Mouse (Mus musculus) MEL (cell line): Measurements from ENCODE around the gene Siva1. TPM values are rescaled to one million over a fixed set of nuclear protein-coding genes. Genes with fewer than 3 reads are reported as not detected.

Experiments used
- DNase-seq: peaks from one replicate; pipeline ENCODE4 v3.0.0; 2011; ENCODE audit warnings: low read depth, low spot score
- H3K27ac ChIP-seq: 2 replicates; pipeline ENCODE4 v1.5.1; 2012; ENCODE audit warnings: low read depth, mild to moderate bottlenecking, control low read depth, low read length, moderate library complexity; ENCODE audit not compliant: control insufficient read depth
- H3K27me3 ChIP-seq, 2 experiments: fragments of 150-350 bp in 1 of 2; sonication (generic) in 1 of 2; 2 replicates each; pipeline ENCODE4 v1.6.1; 2012; ENCODE audit warnings: low read length in 2 of 2, mild to moderate bottlenecking in 2 of 2, improper control_type of control experiment in 1 of 2, moderate library complexity in 1 of 2; ENCODE audit not compliant: insufficient read depth in 2 of 2, control insufficient read depth in 1 of 2
- H3K36me3 ChIP-seq, 2 experiments: 2 replicates each; pipeline ENCODE4 v1.6.1; 2012 to 2014; ENCODE audit warnings: low read length in 2 of 2, improper control_type of control experiment in 1 of 2, inconsistent platforms in 1 of 2, mild to moderate bottlenecking in 1 of 2; ENCODE audit not compliant: insufficient read depth in 2 of 2, control insufficient read depth in 1 of 2
- H3K4me1 ChIP-seq, 2 experiments: fragments of 150-350 bp in 1 of 2; sonication (generic) in 1 of 2; 2 replicates each; pipeline ENCODE4 v1.6.1; 2012; ENCODE audit warnings: low read length in 2 of 2, improper control_type of control experiment in 1 of 2, mild to moderate bottlenecking in 1 of 2; ENCODE audit not compliant: insufficient read depth in 2 of 2, control insufficient read depth in 1 of 2
- H3K4me3 ChIP-seq, 2 experiments: fragments of 150-350 bp in 1 of 2; sonication (generic) in 1 of 2; 2 replicates each; pipeline ENCODE4 v1.5.1; 2012; ENCODE audit warnings: low read depth in 2 of 2, low read length in 2 of 2, mild to moderate bottlenecking in 2 of 2, moderate library complexity in 2 of 2, control low read depth in 1 of 2, improper control_type of control experiment in 1 of 2; ENCODE audit not compliant: control insufficient read depth in 1 of 2, insufficient read depth in 1 of 2
- H3K79me2 ChIP-seq: 2 replicates; pipeline ENCODE4 v1.6.1; 2012; ENCODE audit warnings: mild to moderate bottlenecking, low read length, moderate library complexity; ENCODE audit not compliant: control insufficient read depth, poor library complexity, insufficient read depth
- H3K9ac ChIP-seq: 2 replicates; pipeline ENCODE4 v1.6.1; 2012; ENCODE audit warnings: low read depth, mild to moderate bottlenecking, control low read depth, low read length, moderate library complexity; ENCODE audit not compliant: control insufficient read depth, poor library complexity, severe bottlenecking
- H3K9me3 ChIP-seq: fragments of 150-350 bp; sonication (generic); replicated peaks from 2 replicates; pipeline ENCODE4 v1.6.1; 2012; ENCODE audit warnings: mild to moderate bottlenecking, low read length, improper control_type of control experiment, moderate library complexity; ENCODE audit not compliant: insufficient read depth
- CHD1 ChIP-seq: IDR thresholded peaks from 2 replicates; pipeline ENCODE4 v1.6.1; 2012; ENCODE audit warnings: low read depth, mild to moderate bottlenecking, inconsistent platforms, low read length, improper control_type of control experiment
- CHD2 ChIP-seq: IDR thresholded peaks from 2 replicates; pipeline ENCODE4 v1.6.1; 2011; ENCODE audit warnings: low read length, improper control_type of control experiment
- CTCF ChIP-seq, 3 experiments: IDR thresholded peaks in 2 of 3; conservative IDR thresholded peaks in 1 of 3; 2 replicates each; pipeline ENCODE4 v1.5.1; 2011 to 2012; ENCODE audit warnings: low read length in 3 of 3, low read depth in 2 of 3, mild to moderate bottlenecking in 2 of 3, improper control_type of control experiment in 1 of 3, inconsistent platforms in 1 of 3, mixed read lengths in 1 of 3, moderate library complexity in 1 of 3; ENCODE audit not compliant: control insufficient read depth in 1 of 3, insufficient read depth in 1 of 3, poor library complexity in 1 of 3, severe bottlenecking in 1 of 3
- GABPA ChIP-seq: IDR thresholded peaks from 2 replicates; pipeline ENCODE4 v1.6.1; 2012; ENCODE audit warnings: low read depth, mild to moderate bottlenecking, inconsistent platforms, low read length, improper control_type of control experiment, moderate library complexity
- GATA1 ChIP-seq: IDR thresholded peaks from 2 replicates; pipeline ENCODE4 v1.6.1; 2011; ENCODE audit warnings: low read depth, low read length, improper control_type of control experiment
- JUND ChIP-seq: IDR thresholded peaks from 2 replicates; pipeline ENCODE4 v1.6.1; 2011; ENCODE audit warnings: low read depth, mild to moderate bottlenecking, improper control_type of control experiment, low read length
- MAFK ChIP-seq: IDR thresholded peaks from 2 replicates; pipeline ENCODE4 v1.6.1; 2011; ENCODE audit warnings: low read depth, mild to moderate bottlenecking, low read length, improper control_type of control experiment, borderline replicate concordance
- MAX ChIP-seq: IDR thresholded peaks from 2 replicates; pipeline ENCODE4 v1.6.1; 2011; ENCODE audit warnings: low read length, improper control_type of control experiment
- MXI1 ChIP-seq: IDR thresholded peaks from 2 replicates; pipeline ENCODE4 v1.6.1; 2011; ENCODE audit warnings: mild to moderate bottlenecking, low read depth, low read length, improper control_type of control experiment
- MYC ChIP-seq: IDR thresholded peaks from 2 replicates; pipeline ENCODE4 v1.6.1; 2011; ENCODE audit warnings: low read depth, mild to moderate bottlenecking, low read length, improper control_type of control experiment, moderate library complexity
- POLR2A ChIP-seq, 2 experiments: IDR thresholded peaks; 2 replicates each; pipeline ENCODE4 v1.6.1; 2011 to 2012; ENCODE audit warnings: low read length in 2 of 2, mild to moderate bottlenecking in 2 of 2, control low read depth in 1 of 2, improper control_type of control experiment in 1 of 2, low read depth in 1 of 2, moderate library complexity in 1 of 2; ENCODE audit not compliant: control insufficient read depth in 1 of 2, insufficient read depth in 1 of 2, poor library complexity in 1 of 2
- POLR2AphosphoS2 ChIP-seq: IDR thresholded peaks from 2 replicates; pipeline ENCODE4 v1.6.1; 2011; ENCODE audit warnings: low read length, improper control_type of control experiment
- RCOR1 ChIP-seq: IDR thresholded peaks from 2 replicates; pipeline ENCODE4 v1.6.1; 2012; ENCODE audit warnings: low read depth, mild to moderate bottlenecking, inconsistent platforms, low read length, improper control_type of control experiment
- TCF12 ChIP-seq: IDR thresholded peaks from 2 replicates; pipeline ENCODE4 v1.6.1; 2014; ENCODE audit warnings: low read depth, mild to moderate bottlenecking, inconsistent platforms, low read length, improper control_type of control experiment, moderate library complexity
- UBTF ChIP-seq: IDR thresholded peaks from 2 replicates; pipeline ENCODE4 v1.6.1; 2012; ENCODE audit warnings: low read depth, mild to moderate bottlenecking, inconsistent platforms, low read length, improper control_type of control experiment, moderate library complexity, borderline replicate concordance; ENCODE audit not compliant: insufficient read depth
- USF1 ChIP-seq: IDR thresholded peaks from 2 replicates; pipeline ENCODE4 v1.6.1; 2014; ENCODE audit warnings: low read depth, mild to moderate bottlenecking, inconsistent platforms, low read length, improper control_type of control experiment, moderate library complexity
- USF2 ChIP-seq, 2 experiments: IDR thresholded peaks; 2 replicates each; pipeline ENCODE4 v1.6.1; 2011 to 2012; ENCODE audit warnings: improper control_type of control experiment in 2 of 2, low read length in 2 of 2, borderline replicate concordance in 1 of 2, inconsistent platforms in 1 of 2, low read depth in 1 of 2, mild to moderate bottlenecking in 1 of 2; ENCODE audit not compliant: insufficient read depth in 1 of 2
- ZMIZ1 ChIP-seq: IDR thresholded peaks from 2 replicates; pipeline ENCODE4 v1.6.1; 2012; ENCODE audit warnings: low read depth, mild to moderate bottlenecking, inconsistent platforms, low read length, improper control_type of control experiment, moderate library complexity
- polyA plus RNA-seq, 2 experiments: library from polyadenylated mRNA; stranded (reverse) in 1 of 2; unstranded in 1 of 2; fragments of >175 nt in 1 of 2; fragments of >200 nt in 1 of 2; gene quantifications; 2 replicates each; pipeline versions ENCODE4 v1.2.1 to v1.2.4; 2012; ENCODE audit warnings: low replicate concordance in 2 of 2, low read depth in 1 of 2; ENCODE audit not compliant: insufficient read length in 2 of 2, insufficient read depth in 1 of 2, missing spikeins in 1 of 2
- total RNA-seq: library from RNA; depleted of rRNA; stranded (reverse); fragments of 300-350 nt; gene quantifications from 2 replicates; pipeline ENCODE4 v1.2.3, GENCODE M21; 2012

Gene Siva1
- total and polyA plus RNA-seq, 3 experiments, result 531 to 659 TPM; not detected in 1

GRCm38 (mm10) chr12:112661327-112661605 is 16.8 kb downstream of the Siva1 start:
- no peak for TF ChIP-seq MXI1
- no peak for TF ChIP-seq USF1
- TF ChIP-seq JUND, result no peak
- no peak for TF ChIP-seq POLR2A (IDR thresholded peaks at IDR 0.05; ENCODE audit: control insufficient read depth in 1 of 2, insufficient read depth in 1 of 2, low read depth in 1 of 2, low read length in 2 of 2, poor library complexity in 1 of 2)
- TF ChIP-seq MYC, result no peak
- no peak for TF ChIP-seq GATA1
- no peak for TF ChIP-seq POLR2AphosphoS2
- no peak for TF ChIP-seq RCOR1
- TF ChIP-seq, all 39 proteins: peak for 0
- H3K27ac ChIP-seq, result no peak overlapping the region
- no peaks in the 10 kb centered on the region for H3K4me1 ChIP-seq
- peaks cover 18% of the 10 kb centered on the region; the same call in 1 of the 2 replicates for H3K79me2 ChIP-seq
- no peaks in the 10 kb centered on the region for H3K9me3 ChIP-seq
- no peak for DNase-seq
- H3K36me3 ChIP-seq, result peaks cover 0 to 49% of the 10 kb centered on the region in 2 experiments; a peak in 2 of 4 replicates
- H3K4me3 ChIP-seq, result no peak overlapping the region
- no peaks in the 10 kb centered on the region for H3K27me3 ChIP-seq
- no peak overlapping the region for H3K9ac ChIP-seq

- no peak for TF ChIP-seq CHD2
- TF ChIP-seq RCOR1, result no peak
- TF ChIP-seq TCF12, result no peak
- TF ChIP-seq CHD1, result no peak
- TF ChIP-seq UBTF, result no peak
- TF ChIP-seq CTCF (IDR thresholded peaks at IDR 0.05 in 2 of 3, conservative IDR thresholded peaks at IDR 0.05 in 1 of 3; ENCODE audit: control insufficient read depth in 1 of 3, insufficient read depth in 1 of 3, low read depth in 2 of 3, low read length in 3 of 3, poor library complexity in 1 of 3, severe bottlenecking in 1 of 3), result no peak
- TF ChIP-seq MYC, result no peak
- no peak for TF ChIP-seq GABPA
- TF ChIP-seq MAX, result no peak
- no peak for TF ChIP-seq MAFK
- TF ChIP-seq ZMIZ1, result no peak
- TF ChIP-seq USF2 (IDR thresholded peaks at IDR 0.05; ENCODE audit: borderline replicate concordance in 1 of 2, insufficient read depth in 1 of 2, low read depth in 1 of 2, low read length in 2 of 2), result no peak
- Histone ChIP-seq H3K4me3 (no peak overlapping the region), H3K79me2 (peaks cover 22% of the 10 kb centered on the region; the same call in 1 of the 2 replicates), H3K9ac (no peak overlapping the region), H3K36me3 (peaks cover 0 to 48% of the 10 kb centered on the region in 2 experiments; a peak in 2 of 4 replicates), H3K27me3 (no peaks in the 10 kb centered on the region), H3K4me1 (no peaks in the 10 kb centered on the region), H3K27ac (no peak overlapping the region), H3K9me3 (no peaks in the 10 kb centered on the region)
- DNase-seq, result no peak
Measured at GRCm38 (mm10) chr12:112661851-112662250, 17.4 kb downstream of the Siva1 start.
